Mouse (Mus musculus): ENCODE measurements at regions not wholly inside any gene's neighbourhood (a gene's known extent, or its start where the extent isn't known, plus 50 kb on each side); places are given as distances from the start of the nearest gene placed in this dataset.

DNA sequence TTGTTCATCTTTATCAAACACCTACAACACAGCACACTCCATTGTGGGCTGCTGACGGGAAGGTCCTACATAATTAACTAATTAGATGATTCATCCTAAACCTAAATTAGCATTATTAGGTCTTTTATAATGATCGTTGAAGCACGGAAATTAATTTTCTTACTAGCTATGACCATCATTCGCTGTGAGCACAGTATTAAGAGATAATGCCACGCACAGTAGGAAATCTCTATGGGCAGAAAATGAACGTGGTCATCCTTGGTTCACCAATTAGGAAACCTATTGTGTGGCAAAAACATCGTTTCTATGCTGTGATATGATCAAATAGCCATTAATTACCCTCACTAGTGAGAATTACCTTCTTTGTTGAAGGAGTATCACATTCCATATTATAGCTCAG lies 56.4 kb upstream of the Mbip start:
- no peak for DNase-seq

All from cerebellum, postnatal 10 days (tissue).